Mouse (Mus musculus): ENCODE measurements around the gene Teddm1b.
A peak's percentile ranks its signal among the peaks of the same experiment; 100 is the strongest.

Teddm1b gene

DNA sequence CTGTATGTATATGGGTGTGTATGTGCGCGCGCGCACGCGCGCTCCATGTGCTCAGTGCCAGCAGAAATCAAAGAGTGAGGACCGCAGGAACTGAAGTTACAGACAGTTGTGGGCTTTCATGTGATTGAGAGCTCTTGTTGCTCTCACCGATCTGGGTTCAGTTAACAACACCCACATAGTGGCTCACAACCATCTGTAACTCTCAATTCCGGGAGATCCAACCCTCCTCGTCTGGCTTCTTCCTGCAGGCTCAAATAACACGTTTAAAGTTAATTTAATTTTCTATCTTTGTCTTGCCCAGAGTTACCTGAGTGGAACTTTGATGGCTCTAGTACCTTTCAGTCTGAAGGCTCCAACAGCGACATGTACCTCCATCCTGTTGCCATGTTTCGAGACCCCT is 30.1 kb downstream of the Teddm1b start:
- no peak for DNase-seq

DNA sequence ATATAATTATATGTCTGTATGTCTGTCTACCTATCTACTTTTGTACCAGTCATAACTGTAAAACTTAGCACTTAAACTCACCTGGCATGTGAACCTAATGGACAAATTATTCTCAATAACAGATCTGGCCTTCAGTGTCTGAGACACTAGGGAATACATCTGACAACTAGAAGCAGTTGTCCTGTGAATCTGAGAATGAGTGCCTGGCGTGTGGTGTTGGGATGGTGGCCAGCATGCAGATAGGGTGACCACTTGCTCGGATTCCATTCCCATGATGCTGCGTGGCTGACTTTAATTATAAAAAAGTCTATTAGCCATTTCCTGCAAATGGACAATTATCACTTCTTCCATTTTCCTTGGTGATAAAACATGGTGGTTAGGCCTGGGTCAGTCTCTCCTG is 31.7 kb downstream of the Teddm1b start:
- DNase-seq = no peak

DNA sequence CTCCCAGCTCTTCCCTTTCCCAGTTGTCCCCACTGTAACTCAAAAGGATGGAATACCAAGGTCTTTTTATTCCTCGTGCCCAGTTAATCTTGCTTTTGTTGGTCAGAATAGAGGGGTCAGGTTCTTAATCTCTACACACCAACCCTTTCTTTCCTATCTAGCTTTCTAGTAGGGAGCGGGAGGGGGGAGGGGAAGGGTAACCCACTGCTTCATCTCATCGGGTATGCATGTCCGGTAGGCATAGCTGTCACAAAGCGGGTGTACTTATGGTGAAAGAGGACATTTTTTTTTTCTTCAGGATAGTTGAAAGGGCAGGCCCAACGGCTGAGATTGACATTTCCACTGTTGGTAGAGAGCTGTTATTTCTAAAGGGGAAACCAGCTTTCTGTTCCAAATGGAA is 34.1 kb downstream of the Teddm1b start:
- no peak for DNase-seq

DNA sequence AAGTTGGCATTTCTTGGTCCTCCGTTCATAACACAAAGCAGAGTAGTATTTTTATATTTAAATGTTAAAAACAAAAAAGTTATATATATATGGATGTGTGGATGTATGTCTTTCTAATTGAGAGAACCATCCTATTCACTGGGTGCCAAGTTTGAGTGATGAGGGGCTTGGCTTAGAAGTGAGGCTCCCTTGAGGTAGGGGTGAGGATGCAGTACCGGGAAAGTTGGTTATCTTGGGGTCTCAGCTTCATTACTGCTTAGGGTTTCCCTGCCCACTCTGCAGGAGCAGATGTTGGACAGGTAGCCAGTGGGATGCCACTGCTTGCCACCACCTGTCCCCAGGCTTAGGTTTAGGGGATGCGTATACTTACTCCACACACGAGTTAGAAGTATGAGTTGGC is 34.6 kb downstream of the Teddm1b start:
- no peak for DNase-seq

DNA sequence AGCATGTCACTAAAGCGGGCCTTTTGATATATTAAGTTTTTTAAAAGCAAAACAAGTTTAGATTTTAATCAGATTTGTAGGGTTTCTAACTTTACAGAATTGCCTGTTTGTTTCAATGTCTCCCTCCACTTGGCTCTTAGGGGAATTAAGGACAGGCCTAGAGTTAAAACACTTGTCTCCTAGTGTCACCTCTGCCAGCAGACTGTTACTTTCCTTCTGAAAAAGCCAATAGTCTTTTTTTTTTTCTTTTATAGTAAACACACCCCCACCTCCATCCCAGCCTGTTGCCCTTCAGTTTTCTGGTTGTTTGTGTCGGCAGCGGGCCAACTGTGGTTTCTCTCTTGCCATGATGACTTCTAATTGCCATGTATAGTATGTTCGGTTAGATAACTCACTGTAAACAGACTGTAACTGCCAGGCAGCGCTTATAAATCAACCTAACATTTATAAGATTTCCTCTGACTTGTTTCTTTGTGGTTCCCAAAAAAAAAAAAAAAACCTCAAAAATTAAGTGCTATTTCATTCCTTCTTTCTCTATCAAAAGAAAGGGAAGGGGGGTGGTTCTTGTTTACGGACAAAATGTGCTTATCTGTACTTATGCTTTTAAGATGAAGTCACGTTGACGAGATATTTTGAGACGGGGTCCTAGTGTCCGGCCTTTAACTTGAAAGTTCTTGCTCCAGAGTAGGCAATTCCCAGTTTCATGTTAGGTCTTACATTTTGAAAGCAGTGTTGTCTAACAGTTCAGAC is 35.2 kb downstream of the Teddm1b start:
- DNase-seq = peak; percentile 56

DNA sequence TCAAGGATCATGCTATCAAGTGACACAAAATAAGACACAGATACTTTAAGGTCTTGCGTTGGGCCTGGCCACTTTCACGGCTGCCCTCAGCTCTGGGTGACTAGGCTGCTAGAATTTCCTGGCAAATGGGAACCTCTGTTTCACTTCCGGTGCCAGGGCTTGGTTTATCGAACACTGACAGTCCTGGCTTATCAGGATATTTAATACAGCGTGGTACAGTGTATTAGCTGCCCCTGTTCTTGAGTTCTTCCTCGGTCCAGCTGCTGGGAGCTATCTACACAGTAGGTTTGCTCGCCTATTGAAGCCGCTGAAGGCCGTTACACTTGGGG is 35.8 kb downstream of the Teddm1b start:
- no peak for DNase-seq

DNA sequence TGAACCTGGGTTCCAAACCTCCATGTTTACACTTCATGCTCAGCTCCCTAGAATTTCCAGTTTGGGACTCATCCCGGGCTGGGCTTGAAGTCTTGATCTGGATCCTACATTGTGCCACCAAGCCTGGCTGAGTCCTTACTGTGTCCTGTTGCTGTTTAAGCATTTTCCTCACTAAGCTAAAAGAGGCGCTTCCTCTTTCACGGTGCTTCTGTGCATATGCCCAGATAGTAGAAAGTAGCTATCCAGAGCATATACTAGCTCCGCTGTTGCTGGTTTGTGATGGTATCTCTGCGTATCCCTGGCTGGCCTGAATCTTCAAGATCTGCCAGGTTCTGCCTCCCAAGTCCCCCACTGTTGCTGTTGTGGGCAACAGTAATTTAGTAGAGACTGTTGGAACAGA is 36.3 kb downstream of the Teddm1b start:
- DNase-seq = no peak

DNA sequence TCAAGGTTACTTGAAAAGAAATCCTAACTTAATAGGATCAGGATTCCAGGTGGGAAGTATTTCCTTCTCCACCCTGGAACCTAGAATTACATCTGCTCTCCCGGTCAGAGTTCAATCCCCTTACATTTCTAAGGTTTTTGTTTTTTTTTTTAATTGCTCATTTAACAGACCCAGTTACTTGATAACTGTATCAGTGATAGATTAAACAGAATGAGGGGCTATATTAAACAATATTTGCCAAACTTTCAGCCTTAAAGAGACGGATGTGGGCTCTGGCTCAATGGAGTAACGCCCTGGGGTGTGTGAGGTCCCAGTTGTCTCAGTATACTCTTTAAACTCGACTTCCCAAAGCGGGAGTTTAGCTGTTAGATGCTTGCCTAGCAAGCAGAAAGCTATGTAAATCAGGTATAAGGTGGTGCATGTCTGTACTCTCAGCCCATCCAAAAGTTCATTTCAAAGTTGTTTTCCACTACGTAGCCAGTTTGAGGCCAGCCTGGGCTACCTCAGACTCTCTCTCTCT is 37.2 kb downstream of the Teddm1b start:
- DNase-seq = peak; percentile 41

DNA sequence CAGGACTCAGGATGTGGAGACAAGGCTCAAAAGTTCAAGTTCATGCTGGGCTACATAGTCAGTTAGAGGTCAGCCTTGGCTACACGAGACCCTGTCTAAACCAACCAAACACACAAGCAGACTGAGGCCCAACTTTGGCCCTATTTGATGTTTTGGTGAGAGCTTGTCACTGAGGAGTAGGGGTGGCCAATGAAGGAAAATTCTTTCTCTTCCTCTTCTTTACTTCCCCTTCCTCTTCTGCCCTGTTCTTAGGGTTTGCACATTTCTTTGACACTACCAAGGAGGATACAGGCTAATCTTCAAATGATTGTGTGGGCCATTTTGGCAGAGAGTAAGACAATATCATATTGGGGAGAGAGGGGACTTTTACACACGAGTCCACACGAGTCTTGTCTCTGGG is 39.7 kb downstream of the Teddm1b start:
- no peak for DNase-seq

DNA sequence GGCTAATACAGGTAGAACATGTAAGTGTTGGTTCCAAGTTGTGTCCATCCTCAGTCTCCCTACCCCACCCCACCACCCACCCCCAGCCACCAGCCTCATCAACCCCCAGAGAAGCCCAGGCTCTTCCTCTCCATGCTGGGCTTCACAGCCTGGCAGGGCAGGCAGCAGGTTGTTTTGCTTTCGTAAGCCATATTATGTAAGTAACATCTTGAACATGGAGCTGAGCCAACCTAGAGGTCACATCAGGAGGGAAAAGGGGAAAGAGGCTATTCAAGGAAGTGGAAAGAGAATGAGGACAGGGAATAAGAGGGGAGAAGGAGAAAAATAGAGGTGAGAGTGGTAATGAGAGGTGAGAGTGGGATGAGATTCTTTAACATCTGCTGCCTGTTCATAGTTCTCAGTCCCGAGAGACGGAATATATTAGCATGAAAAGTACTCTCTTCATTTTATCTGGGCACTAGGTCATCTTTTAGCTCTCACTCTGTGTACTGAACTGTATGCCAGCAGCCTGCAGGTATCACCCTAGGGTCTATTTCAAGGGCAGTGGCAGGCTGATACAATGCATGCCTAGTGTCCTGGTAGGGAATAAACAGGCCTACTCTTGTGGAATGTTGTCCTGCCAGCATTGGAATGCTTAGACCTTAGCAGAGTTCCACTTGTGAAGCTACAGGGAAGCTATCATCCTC is 44.5 kb downstream of the Teddm1b start:
- peak; percentile 65 for DNase-seq

DNA sequence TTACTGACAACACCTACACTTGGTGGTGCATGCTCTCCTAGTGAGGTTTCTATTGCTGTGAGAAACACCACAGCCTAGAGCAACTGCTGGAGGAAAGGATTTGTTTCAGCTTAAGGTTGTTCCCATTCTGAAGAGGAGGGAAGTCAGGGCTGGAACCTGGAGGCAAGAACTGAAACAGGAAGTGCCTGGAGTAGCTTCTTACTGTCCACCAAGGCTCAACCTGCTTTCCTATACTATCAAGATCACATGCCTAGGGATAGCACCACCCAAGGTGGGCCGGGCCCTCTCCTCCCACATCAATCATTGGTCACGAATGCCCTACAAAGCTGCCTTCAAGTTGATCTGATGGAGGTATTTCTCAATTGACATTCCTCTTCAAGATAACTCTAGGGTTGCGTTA is 47.5 kb downstream of the Teddm1b start:
- no peak for DNase-seq

DNA sequence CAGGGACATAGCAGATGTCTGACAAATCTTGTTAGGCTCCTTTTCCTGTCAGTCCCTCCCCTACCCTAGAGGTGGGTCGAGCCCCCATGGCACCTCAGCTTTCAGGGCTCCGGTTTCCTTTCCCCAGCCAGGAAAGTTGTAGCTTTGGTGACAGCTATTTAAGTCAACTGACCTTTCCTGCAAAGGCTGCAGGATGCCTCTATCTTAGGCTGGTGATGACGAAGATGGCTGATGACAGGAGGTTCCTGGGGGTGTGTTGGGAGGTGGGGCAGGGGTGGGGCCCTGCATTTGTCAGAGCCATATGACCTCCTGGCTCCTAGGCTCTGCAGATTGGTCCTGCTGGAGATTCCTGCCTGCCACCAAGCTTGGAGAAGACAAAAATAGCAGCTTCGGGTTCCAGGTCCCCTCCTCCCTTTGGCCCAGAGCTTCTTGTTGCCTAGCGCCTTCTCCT is 48.5 kb downstream of the Teddm1b start:
- DNase-seq = no peak

DNA sequence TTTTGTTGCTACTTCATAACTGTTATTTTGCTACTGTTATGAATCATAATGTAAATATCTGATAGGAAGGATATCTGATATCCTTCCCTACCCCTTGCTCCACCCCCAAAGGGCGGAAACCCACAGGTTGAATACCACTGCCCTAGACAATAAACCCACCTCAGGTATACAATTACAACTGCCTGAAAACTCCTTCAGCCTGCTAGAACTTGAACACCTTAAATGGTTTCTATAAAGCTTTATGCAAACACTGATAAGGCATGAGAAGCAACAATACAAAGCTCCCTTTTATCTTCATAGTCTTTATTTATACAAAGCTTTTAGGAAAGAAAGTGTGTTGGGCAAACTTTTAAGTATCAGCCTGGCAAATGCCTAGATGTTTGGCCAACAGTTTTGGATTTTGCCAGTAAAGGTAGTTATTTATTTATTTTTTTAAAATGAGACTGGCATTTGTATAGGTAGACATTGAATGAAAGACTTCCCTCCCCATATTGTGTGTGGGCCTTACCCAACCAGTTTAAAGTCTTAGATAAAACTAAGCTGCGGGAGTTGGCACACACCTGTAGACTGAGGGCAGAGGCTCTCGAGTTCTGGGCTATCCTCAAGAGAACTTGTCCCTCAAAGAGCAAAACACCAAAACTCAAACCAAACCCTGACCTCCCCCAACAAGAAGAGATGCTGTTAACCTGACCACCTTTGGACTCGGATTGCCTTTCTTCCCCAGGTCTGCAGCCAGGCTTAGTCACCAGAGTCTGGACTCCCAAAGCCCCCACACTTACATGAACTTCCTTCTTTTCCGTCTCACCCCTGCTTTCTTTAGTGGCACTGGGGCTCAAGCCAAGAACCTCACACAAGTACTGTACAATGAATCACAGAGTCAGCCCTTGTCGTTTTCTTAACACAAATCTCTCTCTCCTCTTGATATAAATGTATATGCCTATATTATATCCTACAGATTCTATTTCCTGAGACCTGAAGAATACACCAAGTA is 50.5 kb downstream of the Teddm1b start:
- no peak for DNase-seq
